Mouse (Mus musculus): ENCODE measurements around the gene Scly.

- TF ChIP-seq POLR2A (IDR thresholded peaks at IDR 0.05; ENCODE audit: control insufficient read depth, extremely low read depth, insufficient read depth, low read length, poor library complexity) (no peak), CTCF (IDR thresholded peaks at IDR 0.05; ENCODE audit: borderline replicate concordance, control insufficient read depth, extremely low read depth, insufficient read depth, low read length, poor library complexity) (no peak)
These were observed 69.2 kb downstream of the Scly start for GRCm38 (mm10) chr1:91367295-91367694.

All from thymus, adult 2 months (tissue).